Mouse (Mus musculus) kidney, postnatal 10 days (tissue): Measurements from ENCODE around the gene Cep104.
A peak's percentile ranks its signal among the peaks of the same experiment; 100 is the strongest.

ENCODE experiments used
- DNase-seq: peaks from one replicate; pipeline ENCODE4 v3.0.0; 2021; ENCODE audit warnings: mixed read lengths

Cep104 gene

GRCm38 (mm10) chr4:154005488-154005887, 30.5 kb downstream of the Cep104 start:
- no peak for DNase-seq

GRCm38 (mm10) chr4:154006264-154006663, 31.3 kb downstream of the Cep104 start:
- DNase-seq = no peak

- DNase-seq = no peak
Measured at GRCm38 (mm10) chr4:154007759-154008158, 32.8 kb downstream of the Cep104 start.

- DNase-seq = no peak
Measured at GRCm38 (mm10) chr4:154010907-154011645, 36.1 kb downstream of the Cep104 start.

GRCm38 (mm10) chr4:154011646-154012089, 36.7 kb downstream of the Cep104 start, which contains the start of gene Lrrc47:
Gene Lrrc47 (plus strand): TSS chr4:154011731.
- DNase-seq = peak; percentile 90

- DNase-seq = peak; percentile 28
Measured at GRCm38 (mm10) chr4:154012132-154012882, 37.3 kb downstream of the Cep104 start.

GRCm38 (mm10) chr4:154015476-154015875, 40.5 kb downstream of the Cep104 start:
- DNase-seq = no peak

GRCm38 (mm10) chr4:154019571-154019970, 44.6 kb downstream of the Cep104 start:
- peak; percentile 79 for DNase-seq

- DNase-seq = peak; percentile 73
Measured at GRCm38 (mm10) chr4:154021432-154021831, 46.4 kb downstream of the Cep104 start.

- DNase-seq = peak; percentile 82
Measured at GRCm38 (mm10) chr4:154022407-154022806, 47.4 kb downstream of the Cep104 start.

- DNase-seq = no peak
Measured at GRCm38 (mm10) chr4:154022844-154023243, 47.9 kb downstream of the Cep104 start.

GRCm38 (mm10) chr4:154023754-154024601, 49.0 kb downstream of the Cep104 start:
- DNase-seq = peak; percentile 46

- DNase-seq = peak; percentile 46
Measured at GRCm38 (mm10) chr4:154024729-154025521, 49.9 kb downstream of the Cep104 start.

GRCm38 (mm10) chr4:154025641-154026440, 50.8 kb downstream of the Cep104 start, which contains the start of gene Smim1:
Gene Smim1 (minus strand): TSS chr4:154026230.
- DNase-seq = peak; percentile 94

- no peak for DNase-seq
Measured at GRCm38 (mm10) chr4:154026441-154026761, 51.4 kb downstream of the Cep104 start.

GRCm38 (mm10) chr4:154028066-154028465, 53.1 kb downstream of the Cep104 start:
- DNase-seq = no peak

- no peak for DNase-seq
Measured at GRCm38 (mm10) chr4:154028646-154029045, 53.7 kb downstream of the Cep104 start.

GRCm38 (mm10) chr4:154037123-154037522, 62.1 kb downstream of the Cep104 start:
- no peak for DNase-seq

- DNase-seq = no peak
Measured at GRCm38 (mm10) chr4:154042577-154042976, 67.6 kb downstream of the Cep104 start, which contains the start of gene Ccdc27. Gene Ccdc27 (minus strand): TSS chr4:154042677.

GRCm38 (mm10) chr4:154045837-154046236, 70.8 kb downstream of the Cep104 start:
- DNase-seq = no peak

GRCm38 (mm10) chr4:154051401-154051800, 76.4 kb downstream of the Cep104 start:
- DNase-seq = no peak
